Mouse (Mus musculus) Patski (cell line): ENCODE results near the gene Schip1. TPM values are rescaled to one million over a fixed set of nuclear protein-coding genes. Genes with fewer than 3 reads are reported as not detected.

Experiments used
- ATAC-seq: fragments of 100-300 bp; one replicate; pipeline ENCODE4 v1.8.0; 2021
- CTCF ChIA-PET: fragments of 350-600 bp; sonication (Branson Sonifier 250); formaldehyde crosslinking; loops from one replicate; lab custom pipeline; 2022; ENCODE audit warnings: inconsistent platforms; lab: Charles Lee
- POLR2A ChIA-PET: fragments of 350-600 bp; sonication (Branson Sonifier 250); formaldehyde crosslinking; loops from one replicate; lab custom pipeline; 2022; ENCODE audit warnings: antibody characterized with exemption, inconsistent platforms; lab: Charles Lee
- DNase-seq: peaks from one replicate; pipeline ENCODE4 v3.0.0-alpha.2; 2011; ENCODE audit warnings: low read depth, low spot score
- H3K27me3 ChIP-seq: fragments of 371-371 bp; one replicate; pipeline ENCODE4 v1.5.1; 2021
- CTCF ChIP-seq: fragments of 100-300 bp; IDR thresholded peaks from one replicate; pipeline ENCODE4 v1.5.1; 2021
- in situ Hi-C: fragments of 300-500 bp; cut with MboI; formaldehyde crosslinking; loops from 3 replicates; pipeline ENCODE4 v1.11.1; 2018; ENCODE audit warnings: low pct_unique_long_range_greater_than_20kb, mixed read lengths
- polyA plus RNA-seq: library from polyadenylated mRNA; unstranded; gene quantifications from one replicate; pipeline ENCODE4 v1.2.3, GENCODE M21; 2021

Schip1 gene
- polyA plus RNA-seq, 1 experiment from 2014 or later = 61.6 TPM

DNA sequence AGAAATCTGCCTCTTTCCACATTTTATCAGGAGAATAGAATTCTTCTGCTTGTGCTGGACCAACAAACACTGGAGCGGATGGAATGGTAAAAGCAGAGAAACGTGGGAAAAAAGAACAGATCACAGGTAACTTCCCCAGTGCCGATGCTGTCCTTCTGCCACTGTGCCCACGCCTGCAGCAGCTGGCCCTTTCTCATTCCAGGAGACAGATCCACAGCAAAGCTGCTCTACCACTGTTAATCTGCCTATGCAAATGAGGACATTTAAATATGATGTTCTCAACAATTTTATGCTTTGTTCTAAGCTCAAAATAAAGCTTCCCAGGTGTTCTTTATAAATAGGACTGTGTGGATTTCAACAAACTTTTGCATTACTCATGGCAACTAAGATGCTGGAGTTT, 203.3 kb downstream of the Schip1 start:
- H3K27me3 ChIP-seq = peaks cover 16% of the 10 kb centered on the region
- TF ChIP-seq CTCF = no peak
- ChIA-PET POLR2A (interaction anchor here (0.6 kb wide), 1 partner anchor 13 kb away, joined by 9 read pairs; no protein-coding TSS in a partner anchor), CTCF (interaction anchor here (1.8 kb wide), 1 partner anchor 14 kb away, joined by 5 read pairs; no protein-coding TSS in a partner anchor)
- in situ Hi-C loops = no loop called here
- no peak for ATAC-seq
- DNase-seq = no peak

GRCm38 (mm10) chr3:68269251-68269650, 204.6 kb downstream of the Schip1 start:
- ATAC-seq (no peak), DNase-seq (no peak)
- H3K27me3 ChIP-seq = peaks cover 18% of the 10 kb centered on the region
- POLR2A ChIA-PET = no interaction called here
- in situ Hi-C loops = no loop called here
- CTCF ChIA-PET = no interaction called here
- no peak for TF ChIP-seq CTCF

- in situ Hi-C loops = no loop called here
- ATAC-seq (no peak), DNase-seq (no peak)
- POLR2A ChIA-PET = interaction anchor here (0.9 kb wide), 1 partner anchor 13 kb away, joined by 3 read pairs; no protein-coding TSS in a partner anchor
- H3K27me3 ChIP-seq = peaks cover 28% of the 10 kb centered on the region
- CTCF ChIA-PET = interaction anchor here (1.9 kb wide), 1 partner anchor 11 kb away, joined by 6 read pairs; no protein-coding TSS in a partner anchor
- no peak for TF ChIP-seq CTCF
These were observed 205.6 kb downstream of the Schip1 start for GRCm38 (mm10) chr3:68270246-68270645.

DNA sequence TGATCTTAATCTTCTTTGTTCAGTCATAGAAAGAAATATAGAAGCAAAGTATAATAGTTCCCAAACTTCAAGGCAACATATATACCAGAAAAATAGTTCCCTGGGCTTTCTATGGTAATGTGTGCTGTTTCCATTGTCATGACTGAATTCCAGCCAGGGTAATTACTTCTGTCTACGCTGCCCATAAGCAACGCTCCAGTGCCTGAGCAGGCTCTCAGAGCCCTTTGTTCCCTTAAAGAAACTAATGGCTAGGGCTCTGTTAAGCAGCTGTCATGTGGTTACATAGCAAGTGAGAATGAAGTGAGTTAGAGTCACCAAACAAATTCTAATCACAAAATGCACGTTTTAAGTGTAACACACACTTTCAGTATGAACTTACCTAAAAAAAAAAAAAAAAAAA, 206.9 kb downstream of the Schip1 start:
- H3K27me3 ChIP-seq = peaks cover 29% of the 10 kb centered on the region
- ATAC-seq = no peak
- no peak for DNase-seq
- TF ChIP-seq CTCF = no peak
- in situ Hi-C loops = no loop called here
- POLR2A ChIA-PET = no interaction called here
- CTCF ChIA-PET = interaction anchor here (0.6 to 1.9 kb wide), 2 partner anchors 8 to 12 kb away, joined by 3 to 6 read pairs; no protein-coding TSS in a partner anchor

GRCm38 (mm10) chr3:68271881-68272280, 207.3 kb downstream of the Schip1 start:
- in situ Hi-C loops = no loop called here
- ChIA-PET CTCF (interaction anchor here (0.6 to 1.9 kb wide), 2 partner anchors 9 to 12 kb away, joined by 3 to 6 read pairs; no protein-coding TSS in a partner anchor), POLR2A (no interaction called here)
- DNase-seq (no peak), ATAC-seq (no peak)
- H3K27me3 ChIP-seq = peaks cover 29% of the 10 kb centered on the region
- no peak for TF ChIP-seq CTCF

DNA sequence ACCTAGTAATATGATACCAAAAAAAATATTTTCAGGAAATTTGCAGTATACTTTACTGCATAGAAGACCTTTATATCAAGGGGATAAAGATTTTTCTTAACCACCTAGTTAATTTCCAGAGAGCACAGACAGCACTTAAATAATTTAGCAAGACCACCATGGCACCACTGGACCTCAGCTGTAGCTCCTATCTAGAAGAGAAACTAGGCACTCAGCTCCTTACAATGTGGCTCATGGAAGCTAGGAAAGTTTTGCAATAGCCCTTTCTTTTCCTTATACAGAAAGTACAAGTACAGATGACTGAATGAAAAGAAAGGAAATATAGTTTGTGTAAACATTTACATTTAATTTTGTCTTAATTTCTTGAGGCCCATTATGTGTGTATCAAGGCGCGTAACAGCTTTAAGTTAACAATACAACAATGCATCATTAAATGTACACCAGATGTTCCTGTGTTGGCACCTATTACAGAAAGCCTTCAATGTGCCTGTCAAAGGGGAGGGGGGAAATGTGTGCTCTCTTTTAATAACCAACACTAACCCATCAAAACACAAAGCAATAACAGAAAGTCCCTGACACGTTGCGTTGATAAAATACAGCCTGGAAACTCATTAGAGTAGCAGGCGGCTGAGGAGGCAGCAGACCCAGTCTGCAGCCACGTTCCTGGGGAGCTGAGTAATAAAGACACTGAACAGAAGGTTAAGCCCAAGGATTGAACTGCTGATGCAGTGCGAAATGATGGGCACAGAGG, 218.4 kb downstream of the Schip1 start:
- POLR2A ChIA-PET = interaction anchor here (0.9 kb wide), 1 partner anchor 12 kb away, joined by 3 read pairs; no protein-coding TSS in a partner anchor
- TF ChIP-seq CTCF = no peak
- ATAC-seq (peak; percentile 51), DNase-seq (peak; percentile 20)
- CTCF ChIA-PET = no interaction called here
- H3K27me3 ChIP-seq = peaks cover 14% of the 10 kb centered on the region
- in situ Hi-C loops = no loop called here

DNA sequence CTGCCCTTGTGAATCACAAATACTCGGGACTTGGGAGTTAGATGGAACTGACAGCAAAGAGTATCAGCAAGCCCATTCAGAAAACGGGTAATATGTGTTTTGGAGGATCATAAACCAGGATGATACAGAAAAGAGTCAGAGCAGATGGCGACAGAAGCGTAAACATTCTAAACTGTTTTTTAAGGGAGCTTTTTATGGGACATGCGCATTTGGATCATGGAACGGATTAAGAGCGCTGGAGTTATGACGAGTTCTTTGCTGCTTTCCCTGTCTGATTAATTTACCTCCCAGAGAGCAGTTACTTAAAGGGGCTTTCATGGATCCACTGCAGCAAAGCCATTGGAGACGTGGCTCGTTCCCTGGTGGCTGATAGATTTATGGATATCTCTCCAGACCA, 219.0 kb downstream of the Schip1 start:
- ChIA-PET POLR2A (no interaction called here), CTCF (no interaction called here)
- DNase-seq (no peak), ATAC-seq (no peak)
- H3K27me3 ChIP-seq = peaks cover 14% of the 10 kb centered on the region
- in situ Hi-C loops = no loop called here
- TF ChIP-seq CTCF = no peak

DNA sequence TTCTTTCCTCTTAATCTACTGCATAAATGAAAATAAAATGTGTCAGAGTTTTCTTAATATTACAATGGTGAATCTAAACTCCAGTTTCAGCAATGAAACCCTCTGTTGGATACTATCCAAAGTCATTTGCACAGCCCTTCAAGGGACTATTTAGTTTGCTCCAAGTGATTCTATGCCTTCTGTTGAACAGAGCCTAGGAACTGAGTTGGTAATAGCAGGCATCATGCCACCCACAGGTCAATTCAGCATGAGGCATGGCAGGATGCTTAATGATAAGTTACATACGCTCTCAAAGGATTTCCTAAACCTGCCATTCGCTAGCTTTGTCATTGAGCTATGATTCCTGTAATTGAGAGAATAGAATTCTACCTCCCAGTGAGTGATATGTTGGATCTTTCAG, 219.9 kb downstream of the Schip1 start:
- no peak for DNase-seq
- ChIA-PET POLR2A (no interaction called here), CTCF (no interaction called here)
- H3K27me3 ChIP-seq = peaks cover 21% of the 10 kb centered on the region
- no peak for ATAC-seq
- in situ Hi-C loops = no loop called here
- no peak for TF ChIP-seq CTCF

DNA sequence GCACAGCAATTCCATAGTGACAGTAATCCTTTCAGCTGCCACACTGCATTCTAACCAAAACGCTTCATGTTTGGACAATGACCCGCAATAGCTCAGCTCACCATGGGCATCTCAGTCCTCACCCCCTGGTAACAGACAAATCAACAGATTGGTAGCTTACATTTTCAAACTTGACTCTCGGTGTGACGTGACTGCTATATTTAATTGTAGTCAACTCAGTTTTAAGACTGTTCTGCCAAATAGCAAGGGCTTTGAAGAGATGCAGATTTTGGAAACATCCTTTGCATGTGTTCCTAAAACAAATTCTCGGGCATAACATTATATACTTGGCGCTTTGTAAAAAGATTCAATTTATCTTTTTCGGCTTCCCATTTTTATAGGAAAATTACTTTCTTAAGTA, 232.2 kb downstream of the Schip1 start:
- POLR2A ChIA-PET = no interaction called here
- TF ChIP-seq CTCF = no peak

GRCm38 (mm10) chr3:68305647-68306046, 241.0 kb downstream of the Schip1 start:
- in situ Hi-C loops = no loop called here
- ChIA-PET CTCF (interaction anchor here (1.7 kb wide), 1 partner anchor 10 kb away, joined by 4 read pairs; no protein-coding TSS in a partner anchor), POLR2A (interaction anchor here (0.6 kb wide), 1 partner anchor 288 kb away, joined by 3 read pairs; no protein-coding TSS in a partner anchor)
- peaks cover 47% of the 10 kb centered on the region for H3K27me3 ChIP-seq
- DNase-seq (no peak), ATAC-seq (no peak)
- TF ChIP-seq CTCF = no peak

More for the DNA sequence above, 232.2 kb downstream of the Schip1 start:
- ATAC-seq (no peak), DNase-seq (no peak)
- H3K27me3 ChIP-seq = peaks cover 32% of the 10 kb centered on the region
- in situ Hi-C loops = no loop called here
- CTCF ChIA-PET = no interaction called here

GRCm38 (mm10) chr3:68306726-68307125, 242.1 kb downstream of the Schip1 start:
- ATAC-seq (no peak), DNase-seq (no peak)
- peaks cover 49% of the 10 kb centered on the region for H3K27me3 ChIP-seq
- TF ChIP-seq CTCF = no peak
- ChIA-PET CTCF (interaction anchor here (1.7 kb wide), 1 partner anchor 9 kb away, joined by 4 read pairs; no protein-coding TSS in a partner anchor), POLR2A (interaction anchor here (0.7 kb wide), 1 partner anchor 89 kb away, joined by 3 read pairs; no protein-coding TSS in a partner anchor)
- in situ Hi-C loops = no loop called here
